Mouse (Mus musculus) thymus, postnatal 14 days (tissue): ENCODE results near the gene Gca.
"Not testable (repeated sequence)": the region's sequence is repeated elsewhere in the genome, so short reads cannot be mapped to it uniquely, and the experiment has no call there.

Experiments used
- DNase-seq: peaks from one replicate; pipeline ENCODE4 v3.0.0; 2021

Gene Gca

DNA sequence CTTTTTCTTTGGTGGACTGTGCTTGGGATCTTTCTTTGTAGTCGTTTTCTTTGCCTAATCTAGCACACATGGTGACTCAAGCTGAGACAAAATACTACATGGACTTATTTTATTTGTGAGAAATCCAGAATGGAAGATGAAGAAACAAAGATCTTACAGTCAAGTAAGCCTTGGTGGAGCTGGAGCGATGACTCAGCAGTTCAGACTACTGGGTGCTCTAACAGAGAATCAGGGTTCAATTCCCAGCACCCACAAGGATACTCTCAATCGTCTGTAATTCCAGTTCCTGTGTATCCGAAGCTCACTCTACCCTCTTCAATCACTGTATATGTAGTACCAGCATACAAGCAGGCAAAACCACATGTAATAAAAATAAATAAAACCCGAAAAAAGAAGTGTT is 6.2 kb downstream of the Gca start:
- DNase-seq: no peak

DNA sequence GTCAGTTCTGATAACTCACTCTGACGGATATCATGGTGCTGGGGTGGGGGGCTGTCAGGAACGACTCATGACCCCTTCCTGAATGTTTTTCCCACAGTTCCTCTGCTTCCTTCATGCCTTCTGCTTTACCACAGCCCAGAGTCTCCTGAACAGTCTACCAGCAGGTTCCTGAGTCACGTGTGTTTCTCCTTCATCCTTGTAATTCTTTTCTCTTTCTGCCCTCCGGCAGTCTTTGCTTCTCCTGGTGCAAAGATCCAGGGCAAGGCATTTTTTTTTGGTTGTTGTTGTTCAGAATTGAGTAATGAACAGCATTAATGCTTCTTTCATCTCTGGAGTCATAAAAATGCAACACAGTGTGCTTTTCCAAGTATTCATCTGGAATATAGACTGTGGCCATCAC is 6.7 kb downstream of the Gca start:
- DNase-seq: no peak

DNA sequence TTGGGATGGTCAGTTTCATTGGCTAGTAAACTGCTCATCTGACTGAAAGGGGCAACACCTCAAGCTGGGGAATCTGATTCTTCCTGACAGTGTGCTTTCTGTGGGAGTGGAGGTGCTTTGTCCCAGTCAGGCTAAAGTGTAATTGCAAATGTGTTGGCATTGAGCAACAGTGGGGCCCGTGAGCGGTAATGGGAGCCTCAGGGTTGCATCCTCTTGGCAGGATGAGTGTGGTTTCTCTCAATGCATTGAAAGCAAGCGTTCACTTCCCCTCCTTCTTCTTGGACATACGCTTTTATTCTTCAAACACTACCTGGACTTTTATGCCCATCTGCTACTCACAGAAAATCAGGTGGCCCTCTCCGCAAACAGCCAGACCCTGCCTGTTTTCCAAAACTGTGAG is 8.7 kb downstream of the Gca start:
- DNase-seq: no peak

DNA sequence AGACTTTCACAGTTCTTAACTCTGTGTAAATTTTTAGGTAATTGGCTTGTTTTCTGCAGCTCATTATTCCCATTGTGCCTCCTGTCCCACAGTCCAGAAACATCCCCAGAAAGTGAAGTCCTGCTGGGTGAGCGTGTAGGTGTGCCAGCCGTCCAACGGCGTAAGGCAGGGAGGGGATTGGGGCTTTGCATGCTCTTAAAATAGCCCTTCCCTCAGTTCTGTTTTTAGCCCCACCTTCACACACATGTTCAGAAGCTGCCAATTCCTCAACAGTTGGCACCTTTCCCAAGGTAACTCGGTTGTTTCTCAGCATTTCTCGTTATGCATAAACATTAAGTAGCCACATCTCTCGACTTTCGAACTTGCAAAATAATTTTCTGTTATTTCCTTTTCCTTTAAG is 17.6 kb downstream of the Gca start:
- DNase-seq: no peak

DNA sequence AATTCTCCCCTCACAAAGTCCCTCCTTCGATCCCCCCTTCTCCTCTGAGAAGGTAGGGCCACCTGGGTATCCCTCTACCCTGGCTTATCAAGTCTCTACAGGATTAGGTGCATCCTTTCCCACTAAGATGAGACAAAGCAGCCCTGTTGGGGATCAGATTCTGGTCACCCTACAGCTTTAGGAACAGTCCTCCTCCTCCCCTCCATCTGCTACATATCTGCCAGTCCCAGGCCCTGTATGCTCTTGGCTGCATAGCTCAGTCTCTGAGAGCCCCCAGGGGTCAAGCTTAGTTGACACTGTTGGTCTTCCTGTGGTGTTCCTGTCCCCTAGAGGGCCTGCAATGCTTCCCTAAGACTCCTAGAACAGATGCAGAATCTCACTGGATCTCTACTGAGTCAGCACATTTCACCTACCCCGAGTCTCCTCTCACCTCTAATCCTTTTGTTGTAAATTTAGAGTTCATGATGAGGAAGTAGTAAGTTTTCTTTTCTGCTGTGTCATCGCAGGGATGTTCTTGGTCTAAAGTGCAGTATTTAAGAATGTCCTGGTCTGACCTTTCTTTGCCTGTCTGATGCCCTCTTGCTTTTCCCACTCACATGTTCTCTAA is 21.0 kb downstream of the Gca start:
- no peak for DNase-seq

DNA sequence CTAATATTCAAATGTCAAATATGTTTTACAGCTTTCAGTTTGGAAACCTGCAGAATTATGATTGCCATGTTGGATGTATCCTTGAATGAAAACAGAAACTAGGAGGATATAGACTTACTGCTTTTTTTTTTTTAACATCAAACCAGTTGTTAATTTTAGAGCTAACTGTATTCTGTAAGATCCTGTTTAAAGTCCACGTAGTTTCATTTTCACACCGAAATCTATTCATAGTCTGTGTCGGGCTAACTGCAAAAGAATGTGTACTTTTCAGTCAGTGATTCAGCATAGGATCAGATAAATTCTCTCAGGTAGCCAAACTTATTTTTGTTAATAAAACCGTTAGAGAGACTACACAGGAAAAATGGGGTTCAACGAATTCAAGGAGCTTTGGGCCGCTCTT is 21.8 kb downstream of the Gca start:
- no peak for DNase-seq

DNA sequence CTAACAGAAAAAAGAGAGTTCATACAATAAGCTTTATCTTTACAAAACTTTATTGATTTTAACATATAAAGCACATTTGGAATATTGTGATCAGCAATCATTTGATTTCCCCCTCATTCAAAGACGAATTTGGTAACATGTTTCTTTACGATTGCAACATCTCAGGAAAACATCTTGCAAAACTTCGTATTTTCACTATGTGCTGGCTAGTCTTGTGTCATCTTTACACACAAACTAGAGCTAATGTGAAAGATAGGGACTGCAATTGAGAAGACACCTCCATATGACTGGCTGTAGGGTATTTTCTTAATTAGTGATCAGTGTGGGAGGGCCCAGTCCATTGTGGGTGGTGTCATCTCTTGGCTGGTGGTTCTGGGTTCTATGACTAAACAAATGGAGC is 42.2 kb downstream of the Gca start:
- no peak for DNase-seq

DNA sequence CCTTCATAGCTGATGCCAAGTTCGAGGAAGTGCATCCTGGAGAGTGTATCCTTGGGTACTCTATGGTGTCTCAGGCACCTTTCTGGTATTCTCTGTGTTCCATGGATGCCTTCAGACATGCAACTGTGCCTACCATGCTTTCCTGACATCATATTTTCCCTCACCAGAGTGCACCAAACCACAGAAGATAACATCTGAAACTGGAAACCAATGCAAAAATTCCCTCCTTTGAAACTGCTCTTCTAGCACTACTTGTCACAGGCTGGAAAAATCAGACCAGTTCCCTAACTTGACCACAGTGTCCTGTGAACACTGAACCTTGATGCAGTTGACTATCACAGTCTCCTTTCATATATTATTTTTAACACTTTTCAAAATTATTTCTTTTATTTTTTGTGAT is 45.5 kb downstream of the Gca start:
- no peak for DNase-seq

DNA sequence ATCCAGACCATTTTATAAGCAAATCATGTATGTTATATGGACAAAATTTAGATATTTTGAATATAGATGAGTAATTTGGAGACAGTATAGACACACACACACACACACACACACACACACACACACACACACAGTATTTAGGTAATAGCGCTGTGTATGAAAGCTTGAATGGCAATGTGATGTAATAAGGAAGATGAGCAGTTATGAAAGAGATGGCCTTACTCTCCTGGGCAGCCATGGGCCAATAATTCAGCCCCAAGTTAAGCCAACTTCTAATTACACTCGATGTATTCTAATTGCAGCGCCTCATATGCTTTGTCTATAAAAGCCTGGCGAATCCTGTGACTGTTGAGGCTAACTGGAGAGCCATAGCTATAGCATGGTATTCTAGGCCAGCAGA is 50.3 kb downstream of the Gca start:
- DNase-seq: not testable (repeated sequence)

DNA sequence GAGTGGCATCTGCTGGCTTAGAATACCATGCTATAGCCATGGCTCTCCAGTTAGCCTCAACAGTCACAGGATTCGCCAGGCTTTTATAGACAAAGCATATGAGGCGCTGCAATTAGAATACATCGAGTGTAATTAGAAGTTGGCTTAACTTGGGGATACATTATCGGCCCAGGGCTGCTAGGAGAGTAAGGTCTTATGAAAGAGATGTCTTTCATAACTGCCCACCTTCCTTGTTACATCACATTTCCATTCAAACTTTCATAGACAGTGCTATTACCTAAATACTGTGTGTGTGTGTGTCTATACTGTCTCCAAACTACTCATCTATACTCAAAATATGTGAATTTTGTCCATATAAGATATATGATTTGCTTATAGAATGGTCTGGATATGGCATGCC is 51.2 kb downstream of the Gca start:
- DNase-seq: no peak

DNA sequence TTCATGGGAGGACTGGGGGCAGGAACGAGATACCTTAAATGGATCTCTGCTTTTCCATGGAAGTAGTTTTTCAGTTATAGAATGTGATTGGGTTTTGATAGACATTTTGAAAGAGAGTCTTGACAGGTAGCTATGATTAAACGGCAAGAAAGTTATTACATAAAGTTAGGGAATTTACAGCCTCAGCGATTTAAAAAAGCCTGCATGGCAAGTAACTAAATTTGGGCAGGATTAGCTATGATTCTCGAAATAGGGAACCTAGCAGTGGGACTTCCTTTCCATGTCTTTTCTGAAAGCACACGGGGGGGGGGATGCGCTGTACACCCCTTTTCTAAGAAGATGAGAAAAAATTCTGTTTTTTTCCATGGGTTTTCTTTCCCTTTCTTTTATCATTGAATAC is 53.2 kb downstream of the Gca start:
- no peak for DNase-seq

DNA sequence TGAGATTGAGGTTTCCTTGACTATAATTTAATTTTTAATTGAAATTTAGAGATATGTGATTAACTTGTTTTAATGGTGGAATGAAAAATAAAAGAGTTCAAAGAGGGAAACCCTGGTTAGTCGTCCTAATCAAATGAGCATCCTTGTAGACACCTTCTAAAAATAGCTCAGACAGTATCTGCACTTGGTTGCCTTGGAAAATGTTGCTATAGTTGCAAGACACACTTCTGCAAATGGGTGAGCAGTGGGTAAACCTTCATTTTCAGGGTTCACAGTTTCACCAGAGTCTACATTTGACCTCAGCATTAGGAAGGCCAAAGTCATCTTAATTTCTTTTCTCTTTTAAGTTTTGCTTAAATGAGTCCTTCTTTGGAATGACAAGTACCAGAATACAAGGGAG is 54.3 kb downstream of the Gca start:
- DNase-seq: no peak

DNA sequence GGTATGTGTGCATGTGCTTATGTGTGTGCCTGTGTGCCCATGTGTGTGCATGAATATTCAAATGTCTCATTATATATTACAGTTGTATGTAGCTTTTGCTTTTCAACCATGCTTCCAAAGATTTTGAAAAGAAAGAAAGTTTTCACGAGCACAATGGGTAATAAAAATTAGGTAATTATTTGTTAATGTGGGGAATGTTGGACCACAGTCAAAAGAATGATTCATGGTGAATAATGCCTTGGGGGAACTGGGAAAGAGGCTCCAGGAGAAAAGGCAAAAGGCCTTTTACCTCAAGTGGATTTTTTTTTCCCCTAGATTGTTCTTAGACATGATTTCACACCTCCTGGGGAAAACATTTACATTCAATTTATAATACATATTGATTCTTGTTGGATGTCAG is 61.9 kb downstream of the Gca start:
- DNase-seq: no peak

DNA sequence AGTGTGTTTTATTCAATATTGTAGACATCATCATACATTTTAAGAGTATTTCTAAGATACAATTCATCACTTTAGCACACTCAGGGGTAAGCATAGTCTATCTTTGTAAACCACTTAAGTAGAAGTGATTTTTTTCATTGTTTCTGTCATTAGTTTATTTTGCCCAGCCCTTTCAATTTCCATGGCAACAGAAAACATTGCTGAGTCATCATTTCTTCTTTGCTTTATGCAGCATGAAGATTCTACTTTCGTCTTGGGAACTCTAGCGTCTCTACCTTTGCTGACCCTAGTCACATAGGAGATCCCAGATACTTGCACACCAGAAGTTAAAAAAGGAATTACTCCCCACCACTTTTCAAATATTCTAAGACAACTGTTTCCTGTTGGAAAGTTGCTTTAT is 63.6 kb downstream of the Gca start:
- no peak for DNase-seq

DNA sequence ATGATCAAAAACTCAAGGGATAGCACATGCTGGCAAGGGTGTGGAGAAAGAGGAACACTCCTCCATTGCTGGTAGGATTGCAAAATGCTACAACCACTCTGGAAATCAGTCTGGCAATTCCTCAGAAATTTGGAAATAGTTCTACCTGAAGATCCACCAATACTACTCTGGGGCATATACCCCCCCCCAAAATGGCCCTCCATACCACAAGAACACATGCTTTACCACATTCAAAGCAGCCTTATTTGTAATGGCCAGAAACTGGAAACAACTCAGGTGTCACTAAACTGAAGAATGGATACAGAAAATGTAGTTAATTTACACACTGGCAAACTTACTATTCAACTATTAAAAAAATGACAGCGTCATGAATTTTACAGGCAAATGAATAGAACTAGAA is 66.6 kb downstream of the Gca start:
- no peak for DNase-seq

DNA sequence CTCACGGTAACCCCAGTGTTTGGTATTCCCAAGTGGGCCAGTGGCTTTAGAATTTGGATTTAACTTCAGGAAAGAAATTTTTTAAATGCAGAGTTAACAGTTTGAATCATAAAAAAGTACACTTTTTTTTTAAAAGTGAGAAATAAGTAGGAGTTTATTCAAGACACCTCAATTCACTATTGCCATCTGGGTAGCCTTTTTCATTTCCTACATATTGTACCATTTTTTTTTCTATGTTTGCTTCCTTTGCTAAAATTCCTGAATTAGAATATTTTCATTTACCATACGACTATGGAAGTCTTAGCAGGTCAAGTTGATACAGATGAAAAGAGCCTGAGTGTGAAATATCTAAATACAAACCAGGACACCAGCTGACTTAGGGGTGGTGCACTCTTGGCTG is 79.0 kb downstream of the Gca start:
- no peak for DNase-seq
